Mouse (Mus musculus): ENCODE measurements at regions not wholly inside any gene's neighbourhood (a gene's known extent, or its start where the extent isn't known, plus 50 kb on each side); places are given as distances from the start of the nearest gene placed in this dataset.
"Not testable (repeated sequence)": the region's sequence is repeated elsewhere in the genome, so short reads cannot be mapped to it uniquely, and the experiment has no call there.

DNA sequence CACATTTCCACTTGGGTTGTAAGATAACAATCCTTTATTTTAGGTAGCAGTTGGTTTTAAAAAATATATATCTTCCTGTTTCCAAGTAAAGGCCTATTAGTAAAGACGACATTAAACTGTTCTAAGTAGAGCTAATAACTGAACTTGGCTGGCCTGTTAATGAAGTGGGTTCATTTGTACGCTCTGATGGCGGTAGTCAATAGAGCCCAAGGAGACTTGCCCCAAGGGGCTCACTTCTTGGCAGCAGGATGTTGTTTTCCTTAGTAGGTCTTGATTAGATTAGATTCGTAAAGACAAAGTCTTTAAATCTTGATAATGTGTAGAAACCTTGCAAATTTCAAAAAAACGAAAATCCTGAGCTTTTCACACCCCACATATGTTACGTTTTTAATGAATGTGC lies 135.4 kb upstream of the Rapgef5 start:
- no peak for DNase-seq

DNA sequence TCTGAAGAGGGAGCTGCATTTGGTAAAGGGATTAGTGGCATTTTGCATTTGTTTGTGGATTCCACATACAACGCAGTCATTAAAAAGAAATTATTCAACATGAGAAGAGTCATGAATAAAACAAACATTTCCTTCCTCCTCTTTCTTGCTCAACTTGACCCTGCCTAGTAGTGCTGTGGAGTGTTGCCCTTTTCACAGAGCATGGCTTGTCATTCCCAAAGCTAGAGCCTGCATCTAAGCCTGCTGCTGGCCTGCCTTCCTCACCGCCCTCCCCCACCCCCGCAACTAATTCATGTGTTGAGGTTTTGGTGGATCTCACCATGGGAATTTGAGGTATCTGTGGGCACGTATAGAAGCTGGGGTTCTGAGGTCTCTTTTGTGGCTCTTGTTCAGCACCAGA lies 133.6 kb upstream of the Rapgef5 start:
- DNase-seq: not testable (repeated sequence)

DNA sequence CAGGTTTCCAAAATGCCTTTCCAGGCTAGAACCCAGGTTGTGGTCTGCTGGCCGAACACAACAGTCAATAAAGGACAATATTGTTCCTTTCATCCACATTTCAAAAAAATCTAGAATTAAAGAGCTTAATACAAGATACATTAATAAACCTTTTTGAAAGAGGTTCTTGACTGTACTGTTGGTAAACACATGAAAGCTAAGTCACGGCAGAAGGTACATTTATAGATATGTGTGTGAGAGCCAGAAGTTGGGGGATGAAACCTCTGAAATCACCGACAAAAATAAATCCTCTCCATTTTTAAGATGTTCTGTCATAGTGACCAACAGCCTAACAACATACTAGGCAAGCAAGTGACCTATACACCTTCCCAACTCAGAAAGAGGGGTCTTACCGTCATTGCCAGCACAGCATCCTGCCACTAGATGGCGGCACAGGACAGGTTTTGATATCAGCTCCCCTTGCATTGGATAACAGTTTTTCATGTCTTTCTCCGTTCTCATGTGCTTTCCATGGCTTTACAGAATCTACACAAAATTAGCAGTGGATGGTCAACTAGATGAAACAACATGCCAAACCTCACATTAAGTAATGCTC lies 131.1 kb upstream of the Rapgef5 start:
- peak; percentile 87 for DNase-seq

DNA sequence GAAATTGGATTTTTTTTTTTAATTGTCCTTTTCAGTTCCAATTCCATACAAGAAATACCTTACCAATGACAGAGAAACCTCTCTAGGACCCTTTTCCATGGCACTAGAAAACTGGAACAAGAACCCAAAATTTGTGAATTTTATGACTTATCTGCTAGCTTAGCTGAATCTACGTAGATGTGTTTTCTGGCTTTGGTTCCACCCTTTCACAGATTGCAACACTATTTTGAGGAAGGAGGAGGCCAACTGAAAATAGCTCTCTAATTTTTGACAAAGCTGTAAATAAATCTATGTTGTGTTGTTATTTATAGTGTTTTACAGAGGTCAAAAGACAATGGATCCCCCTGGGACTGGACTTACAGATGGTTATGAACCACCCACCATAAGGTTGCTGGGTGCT lies 130.6 kb upstream of the Rapgef5 start:
- no peak for DNase-seq

DNA sequence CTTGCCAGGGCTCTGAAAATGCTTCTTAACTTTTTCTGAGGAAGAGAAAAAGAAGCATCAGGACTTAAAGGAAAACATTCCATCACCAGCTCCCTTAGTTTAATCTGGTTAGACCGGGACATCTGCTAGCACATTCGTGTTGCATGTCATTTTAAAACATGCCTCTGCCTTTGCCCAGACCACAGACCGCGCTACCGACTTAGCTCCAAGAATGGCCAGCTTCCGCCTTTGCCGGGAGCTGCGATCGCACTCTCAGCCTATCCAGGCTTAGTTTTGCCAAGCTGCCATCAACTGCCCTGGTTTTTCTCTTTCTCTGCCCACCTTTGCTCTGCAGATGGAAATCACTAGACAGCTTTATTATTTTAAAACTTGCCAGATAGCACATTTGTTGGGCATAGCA lies 129.3 kb upstream of the Rapgef5 start:
- DNase-seq: no peak

DNA sequence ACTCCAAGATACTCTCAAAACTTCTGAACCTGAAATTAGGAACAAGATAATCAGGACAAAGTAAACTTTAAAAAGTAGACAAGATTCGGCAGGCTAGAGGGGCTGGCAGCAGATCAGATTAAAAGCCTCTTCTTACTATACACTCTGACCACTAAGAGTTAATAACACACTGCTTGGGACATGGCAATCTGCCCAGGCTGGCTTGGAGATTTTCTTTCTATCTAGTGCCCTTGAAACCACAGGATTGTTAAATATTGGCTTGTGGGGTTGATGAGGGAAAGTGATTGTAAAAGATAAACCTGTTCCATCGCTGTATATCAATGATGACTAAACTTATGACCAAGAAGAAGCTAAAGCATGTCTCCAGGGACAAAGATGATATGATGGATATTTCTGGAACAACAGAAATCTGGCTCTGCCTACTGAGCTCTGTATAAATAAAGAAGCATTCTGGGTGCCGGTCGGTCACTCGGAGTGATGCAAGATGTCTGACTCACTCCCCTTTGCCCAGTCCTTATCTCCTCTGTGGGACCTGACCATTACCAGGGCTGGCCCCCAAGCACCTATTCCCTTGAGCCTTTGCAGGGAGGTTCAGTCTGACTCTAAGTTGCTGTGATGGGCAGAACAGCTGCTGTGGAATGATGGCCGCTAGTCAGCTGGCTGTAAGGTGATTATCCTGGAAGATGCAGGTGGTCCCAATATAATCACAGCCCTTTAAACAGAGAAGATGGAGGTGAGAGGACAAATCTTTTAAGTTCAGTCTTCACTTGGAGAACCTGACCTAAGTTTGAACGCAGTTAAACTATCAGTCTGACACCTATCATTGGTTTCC lies 126.5 kb upstream of the Rapgef5 start:
- DNase-seq: no peak

DNA sequence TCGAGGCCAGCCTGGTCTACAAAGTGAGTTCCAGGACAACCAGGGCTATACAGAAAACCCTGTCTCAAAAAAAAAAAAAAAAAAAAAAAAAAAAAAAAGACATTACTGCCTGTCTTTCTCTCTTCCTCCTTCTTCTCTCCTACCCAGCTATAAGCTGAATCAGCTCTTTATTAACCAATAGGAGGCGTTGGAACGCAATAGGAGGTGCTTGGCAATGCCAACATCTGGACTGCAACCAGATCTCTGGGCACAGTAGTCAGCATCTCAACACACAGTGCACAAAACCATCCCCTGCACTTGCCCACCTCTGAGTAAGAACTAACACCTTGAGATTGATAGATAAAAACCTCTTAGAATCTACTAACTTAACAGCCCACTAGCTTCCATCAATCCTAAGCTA lies 118.8 kb upstream of the Rapgef5 start:
- DNase-seq: no peak

DNA sequence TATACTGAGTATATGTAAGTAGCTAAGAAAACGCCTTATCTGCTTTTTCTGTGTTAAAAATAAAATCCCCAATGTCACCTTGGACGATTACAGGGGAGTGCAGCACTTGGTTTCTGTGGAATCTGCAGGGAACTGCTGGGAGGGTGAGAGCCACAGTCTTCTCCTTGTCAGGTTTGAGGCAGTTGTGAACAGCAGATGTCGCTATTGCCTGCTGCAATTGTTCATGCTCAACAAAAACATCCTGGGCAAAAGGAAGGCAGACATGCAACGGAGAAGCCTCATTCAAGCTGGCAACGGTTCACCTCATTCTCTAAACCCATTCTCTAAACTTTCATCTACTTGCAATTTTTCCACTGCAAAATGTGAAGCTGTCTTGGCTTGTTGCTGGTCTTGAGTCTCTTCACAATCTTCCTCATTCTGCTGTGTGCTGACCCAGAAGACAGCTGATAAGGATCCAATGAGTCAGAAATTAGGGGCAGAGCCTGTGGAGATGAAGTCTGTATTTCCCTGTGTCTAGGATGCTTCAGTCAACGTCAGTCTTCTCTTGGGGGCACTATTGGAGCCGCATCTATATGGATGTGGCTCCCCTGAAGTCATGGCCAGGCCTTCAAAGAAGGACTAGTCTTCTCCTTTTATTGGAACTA lies 112.6 kb upstream of the Rapgef5 start:
- peak; percentile 82 for DNase-seq

DNA sequence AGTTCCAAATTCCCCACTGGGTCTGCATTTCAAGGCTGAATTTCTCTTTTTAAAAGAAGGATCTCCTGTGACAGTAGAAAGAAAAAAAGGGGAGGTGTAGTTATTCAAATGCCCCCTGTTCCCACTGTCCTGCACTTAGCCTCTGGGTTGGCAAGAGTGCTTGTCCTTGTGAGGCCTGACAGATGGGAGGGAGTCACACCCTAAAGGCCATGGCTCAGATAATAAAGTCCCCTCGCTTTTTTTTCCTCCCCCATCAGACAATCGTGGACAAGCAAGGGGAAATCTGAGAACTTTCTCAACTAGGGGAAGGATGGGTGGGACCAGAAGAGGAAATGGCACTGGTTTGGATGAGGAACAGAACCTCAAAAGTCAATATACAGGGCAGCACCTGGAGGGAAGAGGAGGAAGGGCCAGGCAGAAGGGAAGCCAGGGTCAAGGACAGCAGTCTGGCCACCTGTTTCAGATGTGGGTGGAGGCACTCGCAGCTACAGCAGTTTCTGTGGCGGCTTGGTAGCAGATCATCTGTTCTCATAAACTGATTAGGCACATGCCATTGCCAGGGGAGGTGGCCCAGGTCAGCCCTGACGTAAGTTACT lies 112.0 kb upstream of the Rapgef5 start:
- no peak for DNase-seq

DNA sequence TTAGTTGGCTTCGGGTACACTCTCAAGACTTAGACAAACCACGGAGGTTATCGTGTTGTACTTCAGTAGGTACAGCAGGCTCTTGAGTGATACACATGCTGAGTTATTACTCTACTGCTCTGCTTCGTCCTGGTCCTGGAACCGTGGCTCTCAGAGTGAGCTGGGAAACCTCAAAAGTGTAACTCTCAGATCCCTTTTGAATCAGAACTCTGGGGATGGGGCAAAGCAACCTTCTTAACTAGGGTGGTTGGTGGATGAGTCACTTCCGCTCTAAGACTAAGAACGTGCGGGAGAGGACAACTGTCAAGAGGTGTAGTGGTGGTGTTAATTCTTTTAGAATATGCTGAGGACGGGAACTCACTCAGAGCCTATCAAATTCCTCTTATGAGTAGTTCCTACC lies 109.4 kb upstream of the Rapgef5 start:
- no peak for DNase-seq

DNA sequence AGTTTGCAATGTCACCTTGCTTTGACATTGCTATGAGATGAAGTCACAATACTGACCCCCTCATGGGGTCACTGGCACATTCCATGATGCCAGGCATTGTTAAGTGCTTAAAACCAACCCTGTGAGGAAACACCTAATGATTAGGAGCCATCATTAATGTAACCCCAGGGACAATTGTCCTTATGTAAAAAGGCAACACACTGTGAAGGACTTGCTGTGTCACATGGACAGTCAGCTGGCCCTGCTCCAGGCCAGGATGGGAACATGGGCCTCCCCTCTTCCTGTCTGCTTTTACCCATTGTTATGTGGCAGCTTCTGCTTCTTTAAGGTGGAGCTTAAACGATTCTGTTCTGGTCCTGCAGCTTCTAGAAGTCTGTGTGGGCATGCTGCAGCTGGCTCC lies 105.7 kb upstream of the Rapgef5 start:
- DNase-seq: peak; percentile 22

DNA sequence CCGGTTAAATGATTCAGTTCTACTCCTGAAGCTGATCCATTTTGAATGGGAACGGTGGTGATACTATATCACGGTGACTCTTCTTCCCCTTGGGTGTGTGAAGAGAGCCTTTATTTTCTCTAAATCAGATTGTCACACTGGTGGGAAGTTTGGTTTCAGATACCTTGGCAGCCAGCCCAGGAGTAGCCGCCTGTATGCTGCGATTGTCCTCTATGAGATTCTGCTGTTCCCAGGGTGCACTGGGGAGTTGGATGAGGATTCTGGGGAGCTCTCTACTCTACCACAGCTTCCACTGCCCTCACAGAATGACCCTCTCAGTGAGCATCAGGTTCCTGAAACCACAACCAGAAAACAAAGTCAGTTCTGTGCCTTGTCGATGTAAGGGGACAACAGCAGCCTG lies 104.0 kb upstream of the Rapgef5 start:
- peak; percentile 54 for DNase-seq

DNA sequence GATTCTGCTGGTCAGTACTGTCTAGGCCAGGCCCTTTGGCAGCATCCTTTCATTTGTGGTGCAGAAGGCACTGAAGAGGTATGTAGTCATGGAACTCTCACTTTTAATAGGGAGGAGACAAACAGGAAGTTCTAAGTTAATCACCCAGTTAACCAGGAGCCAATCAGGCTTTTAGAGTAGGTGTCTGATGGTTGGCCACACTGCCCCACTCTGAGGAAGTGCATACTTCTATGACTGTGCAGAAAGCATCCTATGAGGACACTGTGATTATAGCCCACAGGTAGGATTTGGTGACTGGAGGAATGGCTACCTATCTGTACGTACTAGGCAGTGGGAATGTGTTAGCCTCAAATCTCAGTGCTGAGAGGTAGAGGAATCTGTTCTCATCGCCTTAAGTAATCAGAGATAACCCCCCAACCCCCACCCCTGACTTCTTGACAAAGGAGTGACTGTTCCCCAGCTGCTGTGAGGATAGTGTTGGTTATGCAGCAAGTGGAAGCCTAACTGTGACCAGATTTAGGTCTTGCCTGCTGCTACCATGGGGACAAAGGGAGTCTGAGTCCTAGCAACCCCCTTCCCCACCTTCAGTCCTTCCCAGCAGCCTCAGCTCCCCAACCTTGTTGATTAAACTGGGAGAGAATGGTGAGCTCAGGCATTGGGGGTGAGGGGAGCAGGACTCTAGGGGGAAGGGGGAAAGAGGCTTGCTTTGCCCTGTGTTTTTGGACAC lies 103.3 kb upstream of the Rapgef5 start:
- no peak for DNase-seq

DNA sequence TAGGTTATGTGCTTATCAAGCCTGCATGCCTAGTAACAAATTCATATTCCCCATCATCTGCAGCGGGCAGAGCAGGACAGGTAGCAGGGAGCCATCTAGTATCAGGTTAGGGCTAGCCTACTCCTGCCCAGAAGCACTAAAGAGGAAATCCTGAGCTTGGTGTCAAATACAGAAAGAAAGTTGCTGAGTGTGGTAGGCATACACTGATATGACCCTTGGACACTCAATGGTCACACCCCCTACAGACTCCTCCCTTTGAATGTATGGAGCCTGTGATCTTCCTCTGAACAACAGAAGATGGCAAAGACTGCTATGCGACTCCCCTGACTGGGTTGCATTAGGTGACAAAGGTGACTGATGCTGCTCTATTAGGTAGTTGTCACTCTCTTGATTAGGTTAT lies 102.3 kb upstream of the Rapgef5 start:
- DNase-seq: no peak

DNA sequence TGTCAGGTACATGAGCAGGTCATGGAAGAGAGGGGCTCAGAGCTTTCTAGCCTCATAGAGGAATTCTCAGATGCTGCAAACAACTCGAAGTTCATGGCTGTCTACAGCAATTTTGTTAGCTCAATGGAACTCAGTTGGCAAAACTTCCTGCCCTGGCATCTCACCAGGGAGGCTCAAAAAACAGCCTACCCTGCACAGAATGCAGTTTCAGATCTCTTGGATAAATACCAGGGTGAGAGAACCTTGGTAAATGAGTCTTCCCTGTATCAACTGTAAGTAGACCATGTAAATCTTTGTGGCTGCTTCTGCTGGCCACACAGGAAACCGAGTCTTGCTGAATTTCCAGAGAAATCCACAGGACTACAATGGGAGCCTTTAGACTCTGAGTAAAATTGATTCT lies 101.1 kb upstream of the Rapgef5 start:
- no peak for DNase-seq

DNA sequence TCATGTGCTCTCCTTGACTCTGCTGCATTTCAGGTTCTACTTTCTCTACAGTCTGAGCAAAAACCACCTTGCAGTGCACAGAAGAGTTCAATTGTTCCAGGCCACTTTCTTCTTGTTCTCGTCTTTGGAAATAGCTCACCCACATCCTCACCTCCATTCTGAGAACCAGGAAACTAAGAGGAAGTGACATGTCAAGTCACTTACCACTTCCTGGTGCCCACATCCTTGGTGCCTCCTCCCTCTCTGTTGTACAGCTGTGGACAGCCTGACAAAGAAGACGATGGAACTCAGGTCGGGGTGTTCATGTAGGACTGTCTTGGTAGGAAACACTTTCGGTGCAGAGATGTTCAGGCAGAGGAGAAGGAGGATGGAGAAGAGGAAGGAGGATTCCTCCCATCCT lies 98.3 kb upstream of the Rapgef5 start:
- DNase-seq: no peak

DNA sequence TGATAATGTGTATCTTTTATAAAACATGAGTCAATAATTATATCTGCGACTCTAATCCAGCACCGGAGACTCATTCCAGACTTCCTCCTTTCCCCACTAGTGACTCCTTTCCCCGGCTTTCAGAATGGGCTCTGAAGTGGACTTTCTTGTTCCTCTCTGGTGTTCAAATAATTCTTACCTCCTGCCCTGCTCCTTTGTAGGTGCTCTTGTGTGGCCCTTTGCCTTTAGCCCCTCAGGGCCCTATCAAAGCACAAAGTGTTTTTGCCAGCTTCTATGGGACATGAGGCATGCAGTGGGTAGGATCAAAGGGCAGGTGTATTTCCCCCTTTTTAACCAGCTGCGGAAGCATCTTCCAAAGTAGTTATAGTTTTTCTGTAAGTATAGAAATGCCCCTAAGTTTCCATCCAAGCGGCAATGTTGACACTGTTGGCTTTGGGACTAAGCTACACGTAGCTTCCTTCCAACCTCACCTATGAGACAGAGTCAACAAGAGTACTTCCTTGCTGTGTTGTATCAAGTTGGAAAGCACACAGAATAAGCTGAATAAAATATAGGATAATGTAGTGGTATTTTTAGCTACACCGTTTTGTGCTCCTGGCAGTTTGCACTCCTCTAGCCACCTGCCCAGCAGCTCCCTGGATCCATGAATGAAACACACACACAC lies 93.8 kb upstream of the Rapgef5 start:
- DNase-seq: no peak

DNA sequence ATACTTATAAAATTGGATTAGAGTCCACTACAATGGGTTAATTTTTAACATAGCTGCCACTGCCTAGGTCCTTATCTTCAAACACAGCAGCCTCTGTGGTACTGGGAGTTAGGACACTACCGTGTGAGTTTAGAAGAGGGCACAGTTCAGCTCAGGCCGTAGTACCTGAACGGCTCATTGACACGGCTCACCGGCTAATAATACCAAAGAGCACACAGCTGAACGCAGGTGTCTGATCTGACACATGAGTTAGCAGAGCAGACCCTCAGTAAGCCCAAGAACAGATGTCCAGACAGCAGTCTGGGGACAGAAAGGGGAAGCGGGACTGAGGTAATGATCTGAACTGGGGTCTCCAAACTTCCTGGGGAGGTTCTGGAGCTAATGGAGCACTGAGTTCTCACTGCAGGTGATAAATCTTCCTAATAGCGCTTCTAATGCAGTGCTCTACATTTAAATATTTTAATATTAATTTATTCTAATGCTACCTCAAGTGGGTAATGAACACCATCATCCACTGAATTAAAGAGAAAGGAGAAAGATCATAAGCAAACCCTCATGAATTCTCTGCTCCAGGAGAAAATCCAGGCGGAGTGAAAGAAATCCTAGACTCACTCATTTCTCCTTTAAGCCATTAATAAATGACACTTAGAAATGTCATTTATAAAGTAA lies 90.8 kb upstream of the Rapgef5 start:
- no peak for DNase-seq

DNA sequence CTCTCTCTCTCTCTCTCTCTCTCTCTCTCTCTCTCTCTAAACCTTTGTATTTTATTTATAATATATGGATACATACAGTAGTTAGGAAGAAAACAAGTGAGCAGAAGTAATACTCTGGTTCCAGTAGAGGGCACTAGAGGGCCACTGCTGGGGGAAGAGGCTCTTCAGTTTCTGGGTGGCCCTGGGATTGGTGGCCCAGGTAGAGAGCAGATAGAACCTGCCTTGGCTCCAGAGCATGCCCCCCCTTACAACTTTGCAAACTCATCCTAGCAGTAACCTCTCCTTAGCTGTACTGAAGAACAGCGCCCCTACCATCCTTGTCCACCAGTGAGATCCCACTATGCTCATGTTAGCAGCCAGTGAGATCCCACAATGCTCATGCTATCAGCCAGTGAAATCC lies 88.8 kb upstream of the Rapgef5 start:
- DNase-seq: peak; percentile 52

DNA sequence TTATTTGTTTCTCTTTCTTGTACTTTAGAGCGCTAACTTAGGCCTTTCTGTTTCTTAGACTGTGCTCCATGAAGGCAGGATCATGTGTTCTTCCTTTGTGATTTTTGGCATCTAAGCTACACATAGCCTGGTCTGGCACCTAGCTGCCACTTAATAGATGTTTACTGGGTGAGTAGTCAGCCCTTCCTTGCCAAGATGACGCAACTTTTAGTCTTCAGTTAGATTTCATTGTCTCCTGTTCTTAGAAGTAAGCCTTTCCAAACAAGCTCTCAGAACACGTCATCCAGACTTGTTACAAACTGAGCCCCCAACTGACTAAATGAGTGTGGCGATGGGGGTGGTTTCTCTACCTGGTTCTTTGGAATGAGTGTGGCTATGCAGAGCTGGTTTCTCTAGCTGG lies 85.4 kb upstream of the Rapgef5 start:
- DNase-seq: no peak

DNA sequence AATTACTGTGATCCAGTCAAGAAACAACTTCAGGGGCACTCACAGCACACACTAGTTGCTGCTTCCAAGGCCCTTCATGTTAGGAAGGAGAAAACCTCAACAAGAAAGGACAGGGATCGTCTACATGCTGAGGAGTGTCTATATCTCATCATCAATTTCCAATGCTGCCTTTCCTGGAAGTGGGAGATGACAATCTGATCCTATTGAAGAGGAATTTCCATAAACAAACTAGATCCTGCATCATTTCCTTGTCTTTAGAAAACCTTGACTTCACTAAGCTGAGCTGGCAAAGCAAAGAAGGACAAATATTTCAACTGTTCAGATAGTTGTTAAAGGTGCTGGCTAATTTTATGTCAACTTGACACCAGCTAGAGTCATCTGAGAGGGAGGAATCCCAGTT lies 83.5 kb upstream of the Rapgef5 start:
- no peak for DNase-seq

DNA sequence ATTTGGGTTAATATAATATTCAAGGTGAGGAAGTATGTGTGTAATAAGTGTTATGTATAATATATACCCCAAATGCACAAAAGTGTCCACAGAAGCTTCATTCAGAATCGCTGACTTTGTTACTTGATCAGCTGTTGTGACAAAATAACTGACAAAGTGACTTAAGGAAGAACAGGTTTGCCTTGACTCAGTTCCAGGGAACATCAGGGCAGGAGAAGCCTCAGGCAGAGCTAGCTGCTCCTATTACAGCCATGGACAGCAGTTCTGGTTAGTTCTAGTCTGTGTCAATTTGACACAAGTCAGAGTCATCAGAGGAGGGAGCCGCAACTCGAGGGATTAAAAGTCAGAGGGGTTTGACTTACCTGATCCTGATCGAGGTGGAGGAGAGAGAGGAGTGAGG lies 79.3 kb upstream of the Rapgef5 start:
- no peak for DNase-seq

Measured in right cerebral cortex, postnatal 14 days (tissue).